25 mouse cellular contexts compared by ENCODE assay signal in genomic region chr14:17879446-17879845, GRCm38 (mm10).
A peak's percentile ranks its signal among the peaks of the same experiment; 100 is the strongest.
DNase-seq lines count a peak whose midpoint lies in the region; ATAC-seq and TF ChIP-seq lines count a peak whose summit lies in the region.
"Had no signal": no experiment of that assay in that cellular context is flagged by ENCODE, and none has a peak within 500 bp of the region (broad histone marks: within the 10 kb centered on the region; RNA-seq: fewer than 3 reads in every experiment).

No protein-coding gene starts in this region.

- no peak; the same call in 1 of the 2 replicates for ATAC-seq in G1E (ENCODE audit: extremely low read depth, insufficient number of reproducible peaks, low FRiP score, poor library complexity, severe bottlenecking)
- peak; percentile 88 to 91 for ATAC-seq in hematopoietic stem cell, adult 5-6 weeks (replicated peaks in 1 of 2; ENCODE audit: insufficient read depth in 1 of 2, low FRiP score in 2 of 2, low TSS enrichment in 1 of 2, low read depth in 1 of 2, poor library complexity in 2 of 2, severe bottlenecking in 2 of 2)
- ATAC-seq in megakaryocyte progenitor cell, adult 5-6 weeks (replicated peaks; ENCODE audit: poor library complexity): peak; percentile 95
- ATAC-seq in stomach, embryonic 16.5 days (ENCODE audit: insufficient read depth, low FRiP score): peak; percentile 64; the same call in 1 of the 2 replicates
- no peak for ATAC-seq in midbrain, embryonic 11.5 days (ENCODE audit: low FRiP score)
- ATAC-seq: hindbrain, postnatal 0 days; intestine, embryonic 16.5 days had no signal

- WGBS in stomach, embryonic 16.5 days: 66% methylated on average over 5 of the region's 5 CpGs
- WGBS in midbrain, embryonic 11.5 days: 90% methylated on average over 5 of the region's 5 CpGs

- TF ChIP-seq CTCF in G1E (IDR thresholded peaks at IDR 0.05; ENCODE audit: low read depth, low read length): no peak

- no peaks in the 10 kb centered on the region for H3K9me3 ChIP-seq in G1E (replicated peaks)
- no peaks in the 10 kb centered on the region for H3K9me3 ChIP-seq in stomach, embryonic 16.5 days (replicated peaks; ENCODE audit: control insufficient read depth, low read length)
- no peaks in the 10 kb centered on the region for H3K9me3 ChIP-seq in midbrain, embryonic 11.5 days (ENCODE audit: control insufficient read depth, low read length)
- H3K9me3 ChIP-seq: embryonic facial prominence, embryonic 12.5 days; limb, embryonic 13.5 days had no signal

- peak overlapping the region; percentile 8; the same call in 1 of the 2 replicates for H3K27ac ChIP-seq in stomach, embryonic 16.5 days (ENCODE audit: low read length)
- no peak overlapping the region for H3K27ac ChIP-seq in midbrain, embryonic 11.5 days (ENCODE audit: low read depth, low read length)
- H3K27ac ChIP-seq: embryonic facial prominence, embryonic 12.5 days; hindbrain, postnatal 0 days; layer of hippocampus, adult 2 months; limb, embryonic 13.5 days had no signal

- no peak overlapping the region for H3K4me2 ChIP-seq in stomach, embryonic 16.5 days (ENCODE audit: low read depth, low read length)
- no peak overlapping the region for H3K4me2 ChIP-seq in midbrain, embryonic 11.5 days
- H3K4me2 ChIP-seq: embryonic facial prominence, embryonic 12.5 days; heart, embryonic 11.5 days; limb, embryonic 13.5 days had no signal

- peak; percentile 4 for DNase-seq in G1E (ENCODE audit: low spot score)
- DNase-seq in midbrain, embryonic 11.5 days (ENCODE audit: low spot score, missing footprints): no peak
- DNase-seq in spleen, adult 12 weeks (ENCODE audit: low spot score): no peak
- DNase-seq in left cerebral cortex, postnatal 36 days (ENCODE audit: low spot score in 2 of 2): no peak
- DNase-seq: adrenal gland, postnatal 36 days; cerebellum, adult 11-12 months; cerebellum, postnatal 14 days; kidney, adult 9 months; kidney, postnatal 14 days; layer of hippocampus, postnatal 36 days; lung, adult 18-20 months; lung, postnatal 10 days; right cerebral cortex, adult 18-20 months; right cerebral cortex, postnatal 4 days; thymus, adult 18-20 months; thymus, postnatal 4 days had no signal

- intact Hi-C loops in left cerebral cortex, postnatal 36 days (cut with DNase I): no loop called here

- H3K4me3 ChIP-seq in G1E (ENCODE audit: low read depth, low read length): no peak overlapping the region
- no peak overlapping the region for H3K4me3 ChIP-seq in stomach, embryonic 16.5 days (replicated peaks; ENCODE audit: low read length)
- no peak overlapping the region for H3K4me3 ChIP-seq in midbrain, embryonic 11.5 days (ENCODE audit: low read depth, low read length)
- H3K4me3 ChIP-seq: embryonic facial prominence, embryonic 12.5 days; layer of hippocampus, adult 2 months; limb, embryonic 13.5 days had no signal

- no peaks in the 10 kb centered on the region for H3K27me3 ChIP-seq in G1E (ENCODE audit: insufficient read depth, low read length)
- no peaks in the 10 kb centered on the region for H3K27me3 ChIP-seq in stomach, embryonic 16.5 days (ENCODE audit: control insufficient read depth, insufficient read depth, low read length)
- H3K27me3 ChIP-seq in midbrain, embryonic 11.5 days (ENCODE audit: control insufficient read depth, insufficient read depth, low read length): no peaks in the 10 kb centered on the region
- H3K27me3 ChIP-seq: embryonic facial prominence, embryonic 12.5 days; limb, embryonic 13.5 days had no signal

- no peaks in the 10 kb centered on the region for H3K36me3 ChIP-seq in G1E (replicated peaks)
- no peaks in the 10 kb centered on the region for H3K36me3 ChIP-seq in stomach, embryonic 16.5 days (ENCODE audit: control insufficient read depth, insufficient read depth, low read length)
- no peaks in the 10 kb centered on the region for H3K36me3 ChIP-seq in midbrain, embryonic 11.5 days (ENCODE audit: control insufficient read depth, insufficient read depth, low read length)
- H3K36me3 ChIP-seq: embryonic facial prominence, embryonic 12.5 days; limb, embryonic 13.5 days had no signal

- H3K9ac ChIP-seq in stomach, embryonic 16.5 days (ENCODE audit: low read length): no peak overlapping the region
- no peak overlapping the region for H3K9ac ChIP-seq in midbrain, embryonic 11.5 days (ENCODE audit: low read length)
- H3K9ac ChIP-seq: embryonic facial prominence, embryonic 12.5 days; limb, embryonic 13.5 days had no signal

- peaks cover 12% of the 10 kb centered on the region for H3K4me1 ChIP-seq in G1E (ENCODE audit: insufficient read depth, low read depth, low read length)
- no peaks in the 10 kb centered on the region for H3K4me1 ChIP-seq in stomach, embryonic 16.5 days (ENCODE audit: control insufficient read depth, insufficient read depth, low read length)
- no peaks in the 10 kb centered on the region for H3K4me1 ChIP-seq in midbrain, embryonic 11.5 days (ENCODE audit: control insufficient read depth, insufficient read depth, low read length)
- H3K4me1 ChIP-seq: embryonic facial prominence, embryonic 12.5 days; limb, embryonic 13.5 days had no signal

Comparison
In these comparisons a context has a peak if more than half of its experiments do, and no peak if none do; other contexts are left out.
1. ATAC-seq: peak in hematopoietic stem cell, adult 5-6 weeks (2 of 2), megakaryocyte progenitor cell, adult 5-6 weeks (single experiment) and stomach, embryonic 16.5 days (single experiment); none in G1E (single experiment) and midbrain, embryonic 11.5 days (single experiment).